Mouse (Mus musculus) ZHBTc4 (cell line): ENCODE measurements around the gene Fchsd2.

ENCODE experiments used
- DNase-seq: peaks from one replicate; pipeline ENCODE4 v3.0.0-alpha.2; 2011; ENCODE audit warnings: low read depth, low spot score

Gene Fchsd2

DNA sequence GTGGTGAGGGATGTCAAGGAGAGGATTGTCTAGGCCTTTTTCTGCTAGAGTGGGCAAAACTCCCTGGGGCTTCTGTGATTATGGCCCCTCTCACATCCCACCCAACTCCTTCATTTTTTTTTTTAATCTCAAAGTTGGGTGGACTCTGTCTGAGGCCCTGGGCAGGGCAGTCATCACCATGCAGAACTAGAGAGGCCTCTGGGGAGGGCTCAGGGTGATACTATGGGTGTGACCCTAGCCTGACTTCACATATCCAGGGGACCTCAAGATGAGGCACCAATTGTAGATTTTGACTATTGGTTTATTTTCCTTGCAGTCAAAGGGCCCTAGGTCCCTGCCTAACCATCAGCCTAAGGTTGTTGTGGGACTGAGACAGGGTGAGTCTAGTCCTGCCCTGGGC is 223.0 kb downstream of the Fchsd2 start:
- DNase-seq, result no peak

DNA sequence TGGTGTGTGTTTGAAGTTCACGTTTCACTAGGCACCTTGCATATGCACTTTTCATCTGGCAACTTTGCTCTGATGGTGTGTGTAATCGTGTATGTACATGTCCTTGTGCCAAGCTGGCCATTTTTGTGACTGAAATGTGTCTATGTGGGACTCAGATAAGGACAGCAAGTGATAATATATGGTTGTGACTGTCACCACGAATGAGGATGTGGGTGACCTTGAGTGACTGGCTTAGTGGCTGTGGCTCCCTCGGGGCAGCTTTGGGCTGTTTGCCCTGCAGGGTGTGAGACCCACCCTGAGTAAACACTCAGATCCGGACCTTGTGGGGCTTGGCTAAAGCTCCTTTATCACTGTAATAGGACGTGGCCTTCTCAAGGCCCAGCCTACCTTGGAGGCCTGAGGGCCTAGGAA is 223.9 kb downstream of the Fchsd2 start:
- peak; percentile 50 for DNase-seq

GRCm38 (mm10) chr7:101317014-101317413 is 224.4 kb downstream of the Fchsd2 start, which contains the start of gene Stard10:
Stard10 (plus strand) TSS chr7:101317086.
- DNase-seq, result no peak

DNA sequence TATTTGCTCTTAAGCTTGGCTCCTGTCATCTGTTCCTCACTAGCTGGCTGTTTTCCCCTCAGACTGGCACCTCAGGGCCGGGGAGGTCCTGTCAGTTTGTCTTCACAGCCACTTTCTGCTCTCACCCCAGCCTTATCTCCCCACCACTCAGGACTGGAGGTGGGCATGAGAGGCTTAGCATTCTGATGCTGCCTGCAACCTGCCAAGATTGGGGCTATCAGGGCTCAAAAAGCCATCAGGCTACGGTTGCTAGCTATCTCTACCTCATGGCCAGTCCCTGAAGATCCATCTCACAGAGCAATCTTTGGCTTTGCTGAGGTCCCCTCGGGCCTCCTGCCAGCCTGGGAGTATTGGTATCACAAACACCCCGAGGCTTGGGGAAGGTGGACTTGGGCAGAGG is 226.2 kb downstream of the Fchsd2 start:
- DNase-seq, result no peak

DNA sequence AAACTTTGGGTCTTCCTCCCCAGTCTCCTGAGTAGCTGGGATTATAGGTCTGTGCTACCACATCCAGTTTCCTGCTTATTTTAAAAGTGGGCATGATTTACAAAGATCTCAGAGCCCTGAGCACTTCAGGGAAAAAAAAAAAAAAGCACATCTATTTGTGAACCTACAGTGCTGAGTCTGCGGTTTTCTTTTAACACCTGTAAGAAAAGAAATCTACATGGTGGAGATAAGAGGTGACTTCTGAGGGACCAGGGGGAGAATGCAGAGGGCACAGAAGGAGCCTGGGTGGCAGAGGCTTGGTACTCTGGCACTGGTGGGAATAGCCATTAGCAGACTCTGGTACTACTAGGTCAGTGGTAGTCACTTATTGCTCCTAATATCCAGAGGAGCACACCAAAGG is 227.1 kb downstream of the Fchsd2 start:
- DNase-seq, result no peak

GRCm38 (mm10) chr7:101320399-101321217 is 227.9 kb downstream of the Fchsd2 start:
- DNase-seq, result peak; percentile 43

DNA sequence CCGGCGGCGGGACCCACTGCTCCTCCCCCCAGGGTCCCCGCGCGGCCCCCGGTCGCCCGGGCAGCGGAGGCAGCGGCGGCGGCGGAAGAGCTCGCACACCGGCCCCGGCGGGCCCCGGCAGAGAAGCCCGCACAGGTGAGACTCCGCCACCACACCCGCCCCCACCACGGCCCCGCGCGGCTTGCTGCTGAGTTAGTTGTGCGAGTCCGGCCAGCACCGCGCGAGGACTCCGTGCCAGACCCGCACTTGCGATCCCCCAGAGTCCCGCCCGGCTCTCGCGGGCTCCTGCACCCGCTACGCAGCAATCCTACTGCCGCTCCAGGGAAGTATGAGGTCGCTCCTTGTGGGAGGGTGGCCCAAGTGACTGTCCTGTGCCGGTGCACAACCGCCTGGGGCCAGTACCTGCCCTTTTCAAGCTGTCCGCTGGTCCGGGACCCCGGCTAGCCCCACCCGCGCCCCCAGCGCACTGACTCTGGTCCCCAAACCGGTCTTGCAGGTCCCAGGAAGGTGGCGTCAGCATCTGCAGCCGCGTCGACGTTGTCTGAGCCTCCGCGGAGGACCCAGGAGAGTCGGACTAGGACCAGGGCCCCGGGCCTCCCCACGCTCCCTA is 228.7 kb downstream of the Fchsd2 start:
- peak; percentile 58 for DNase-seq

DNA sequence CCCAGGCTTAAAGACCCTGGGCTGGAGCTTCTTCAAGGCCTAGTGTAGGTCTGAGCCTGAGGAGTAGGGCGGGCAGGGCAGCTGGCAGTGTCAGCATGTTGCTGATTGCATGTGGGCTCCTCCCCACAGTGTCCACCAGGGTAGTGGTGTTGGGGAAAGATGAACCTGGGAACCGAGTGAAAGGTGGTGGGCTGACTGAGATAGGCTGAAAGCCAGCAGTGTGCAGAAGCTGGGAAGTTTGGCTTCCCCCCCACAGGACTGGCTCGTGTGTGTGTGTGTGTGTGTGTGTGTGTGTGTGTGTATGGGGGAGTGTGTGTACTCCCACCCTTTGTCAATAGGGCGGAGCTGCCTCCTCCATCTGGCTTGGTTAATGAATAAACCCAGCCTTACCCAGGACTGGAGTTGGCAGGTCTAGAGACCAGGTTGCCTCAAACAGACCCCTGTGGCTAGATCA is 230.5 kb downstream of the Fchsd2 start:
- no peak for DNase-seq

DNA sequence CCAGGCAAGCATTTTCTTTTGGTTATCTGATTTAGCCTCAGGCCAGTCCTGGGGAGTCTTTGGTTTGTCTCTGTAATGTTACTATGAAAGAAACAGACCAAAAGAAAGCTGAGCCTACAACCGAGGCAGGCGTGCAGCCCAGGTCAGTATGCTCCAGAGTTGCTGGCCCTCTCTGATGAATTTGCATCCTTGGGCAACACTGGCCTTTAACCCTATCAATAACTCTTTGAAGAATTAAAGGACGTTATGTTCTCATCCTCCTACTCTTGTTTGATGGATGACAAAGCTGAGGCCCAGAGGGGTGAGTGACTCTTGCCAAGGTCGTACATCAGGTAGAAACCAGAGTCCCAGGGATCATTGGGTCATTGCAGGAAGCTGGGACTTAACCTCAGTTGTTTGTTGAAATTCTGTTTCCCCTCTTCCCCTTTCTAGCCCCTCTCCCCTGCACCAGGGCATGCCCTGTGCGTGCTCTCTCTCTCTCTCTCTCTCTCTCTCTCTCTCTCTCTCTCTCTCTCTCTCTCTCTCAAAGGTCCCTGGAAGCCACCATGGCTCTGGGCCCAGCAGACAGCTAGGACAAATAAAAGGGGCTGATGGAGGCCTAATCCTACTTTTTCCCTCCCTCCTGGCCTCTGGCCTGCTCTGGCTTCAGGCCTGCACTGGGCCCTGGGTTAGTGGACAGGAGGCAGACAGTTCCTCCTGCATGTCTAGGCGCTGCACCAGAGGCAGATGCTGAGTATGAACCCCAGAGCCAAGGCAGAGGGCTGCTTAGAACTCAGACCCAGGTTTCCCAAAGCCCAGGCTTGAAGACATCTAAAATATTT is 231.7 kb downstream of the Fchsd2 start:
- DNase-seq, result no peak

DNA sequence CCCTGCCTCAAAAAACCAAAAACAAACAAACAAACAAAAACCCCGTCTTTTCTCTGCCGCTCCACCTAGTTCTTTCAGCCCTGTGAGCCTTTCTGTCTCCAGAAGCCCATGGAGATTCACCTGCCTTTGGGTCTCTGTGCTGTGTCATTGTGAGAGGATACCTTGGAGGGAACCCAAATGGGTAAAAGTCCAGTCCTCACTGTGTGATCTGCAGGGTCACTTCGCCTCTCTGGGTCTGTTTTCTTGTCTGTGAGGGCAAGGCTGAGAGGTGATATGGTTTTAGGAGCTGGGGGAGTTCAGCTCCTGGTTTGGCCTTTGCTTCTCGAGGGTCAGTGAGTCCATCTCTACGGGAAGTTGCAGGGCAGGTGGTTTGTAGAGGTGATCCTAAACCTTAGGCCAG is 233.3 kb downstream of the Fchsd2 start:
- no peak for DNase-seq

DNA sequence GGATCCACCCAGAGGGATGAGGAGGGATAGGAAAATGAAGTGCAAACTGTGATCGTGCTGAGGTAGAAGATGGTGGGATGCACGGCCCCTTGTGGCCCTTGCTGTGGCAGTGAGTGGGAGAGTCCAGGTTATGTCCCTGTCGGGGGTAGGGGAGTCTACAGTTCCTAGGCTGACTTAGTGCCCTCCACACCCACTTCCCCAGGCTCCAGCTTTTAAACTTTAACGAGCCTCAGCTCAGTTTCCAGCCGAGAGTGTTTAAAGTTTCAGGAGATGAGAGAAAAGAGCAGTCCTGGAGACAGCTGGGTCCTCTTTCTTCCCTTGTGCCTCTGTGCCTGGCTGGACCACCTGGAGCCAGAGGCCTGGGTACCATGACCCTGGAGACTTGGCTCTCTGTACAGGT is 234.6 kb downstream of the Fchsd2 start:
- DNase-seq, result no peak

DNA sequence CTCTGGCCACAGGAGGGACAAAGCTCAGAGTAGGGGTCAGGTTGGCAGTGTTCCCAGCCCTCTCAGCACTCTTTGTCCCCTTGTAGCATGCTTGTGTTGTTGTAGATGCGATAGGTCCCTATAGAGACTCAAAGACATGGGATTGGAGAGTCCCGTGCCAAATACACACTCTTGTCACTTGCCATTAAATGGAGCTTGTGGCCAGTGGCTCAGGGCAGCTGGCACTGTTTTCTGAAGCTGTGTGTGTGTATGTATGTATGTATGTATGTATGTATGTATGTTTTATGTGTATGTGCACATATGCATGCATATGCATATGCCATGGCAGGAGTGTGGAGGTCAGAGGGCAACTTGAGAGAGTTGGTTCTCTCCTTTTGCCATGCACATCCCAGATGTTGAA is 235.1 kb downstream of the Fchsd2 start:
- DNase-seq, result no peak

- DNase-seq, result no peak
Observed at GRCm38 (mm10) chr7:101328621-101329158, 236.0 kb downstream of the Fchsd2 start.

DNA sequence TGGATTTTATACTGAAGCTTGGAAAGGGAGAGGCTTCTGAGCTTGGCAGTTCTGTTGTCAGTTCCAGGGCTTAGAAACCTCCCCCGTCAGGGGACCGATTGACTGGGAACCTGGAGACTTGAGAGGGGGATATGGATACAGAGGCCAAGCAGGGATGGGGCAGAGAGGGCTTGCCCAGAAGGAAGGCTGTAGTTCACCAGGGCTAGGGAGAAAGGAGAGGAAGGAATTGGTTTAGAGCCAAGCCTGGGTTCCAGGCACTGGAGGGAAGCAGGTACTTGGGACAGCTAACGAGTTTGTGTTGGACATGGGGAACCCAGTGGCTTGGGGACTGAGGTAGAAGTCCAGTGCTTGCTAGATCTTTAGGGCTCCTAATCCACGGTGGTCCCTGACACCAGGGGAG is 236.9 kb downstream of the Fchsd2 start:
- no peak for DNase-seq

GRCm38 (mm10) chr7:101330074-101330840 is 237.6 kb downstream of the Fchsd2 start:
- no peak for DNase-seq

DNA sequence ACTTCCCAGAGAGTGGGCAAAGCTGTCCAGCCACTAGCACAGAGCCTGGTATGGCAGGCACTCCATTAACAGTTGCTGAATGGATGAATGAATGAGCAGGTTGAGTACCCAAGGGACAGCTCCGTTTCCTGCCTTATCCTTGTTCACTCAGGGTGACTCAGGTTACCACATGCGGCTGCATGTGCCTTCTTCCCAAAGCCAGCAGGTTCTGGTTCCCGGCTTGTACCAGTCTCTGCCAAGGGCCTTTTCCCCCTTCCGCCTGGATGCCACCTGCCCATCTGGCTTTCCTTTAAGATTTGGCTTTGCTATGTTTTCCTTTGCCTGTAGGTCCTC is 238.1 kb downstream of the Fchsd2 start:
- no peak for DNase-seq

- DNase-seq, result no peak
Observed at GRCm38 (mm10) chr7:101332045-101332831, 239.6 kb downstream of the Fchsd2 start.
